Mouse (Mus musculus): ENCODE measurements at regions not wholly inside any gene's neighbourhood (a gene's known extent, or its start where the extent isn't known, plus 50 kb on each side); places are given as distances from the start of the nearest gene placed in this dataset.

DNA sequence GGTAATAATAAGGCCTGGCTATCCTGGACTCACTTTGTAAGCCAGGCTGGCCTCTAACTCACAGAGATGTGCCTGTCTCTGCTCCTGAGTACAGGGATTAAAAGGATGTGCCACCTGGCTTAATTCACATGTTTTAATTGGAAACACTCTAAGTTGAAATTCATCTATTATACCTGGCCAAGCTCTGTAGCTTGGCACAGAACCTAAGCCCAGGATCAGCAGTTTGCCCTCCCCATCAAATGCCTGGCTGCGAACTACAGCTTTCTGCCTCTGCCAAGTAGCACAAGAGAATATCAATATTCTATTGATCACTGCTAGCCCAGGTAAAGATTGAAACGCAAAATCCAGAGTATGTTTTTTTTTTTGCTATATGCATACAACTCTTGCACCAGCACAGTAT lies 200.3 kb upstream of the Ccdc122 start:
- no peak for TF ChIP-seq CTCF (IDR thresholded peaks at IDR 0.05; ENCODE audit: low read depth, low read length)
- TF ChIP-seq POLR2A (IDR thresholded peaks at IDR 0.05; ENCODE audit: borderline replicate concordance, low read depth, low read length), result no peak

All from bone marrow macrophage, adult 2 months (primary cell).